Mouse (Mus musculus) kidney, postnatal 10 days (tissue): ENCODE data around the gene Phc2.
A peak's percentile ranks its signal among the peaks of the same experiment; 100 is the strongest.

Experiments used
- DNase-seq: peaks from one replicate; pipeline ENCODE4 v3.0.0; 2021; ENCODE audit warnings: mixed read lengths

Phc2 gene

DNA sequence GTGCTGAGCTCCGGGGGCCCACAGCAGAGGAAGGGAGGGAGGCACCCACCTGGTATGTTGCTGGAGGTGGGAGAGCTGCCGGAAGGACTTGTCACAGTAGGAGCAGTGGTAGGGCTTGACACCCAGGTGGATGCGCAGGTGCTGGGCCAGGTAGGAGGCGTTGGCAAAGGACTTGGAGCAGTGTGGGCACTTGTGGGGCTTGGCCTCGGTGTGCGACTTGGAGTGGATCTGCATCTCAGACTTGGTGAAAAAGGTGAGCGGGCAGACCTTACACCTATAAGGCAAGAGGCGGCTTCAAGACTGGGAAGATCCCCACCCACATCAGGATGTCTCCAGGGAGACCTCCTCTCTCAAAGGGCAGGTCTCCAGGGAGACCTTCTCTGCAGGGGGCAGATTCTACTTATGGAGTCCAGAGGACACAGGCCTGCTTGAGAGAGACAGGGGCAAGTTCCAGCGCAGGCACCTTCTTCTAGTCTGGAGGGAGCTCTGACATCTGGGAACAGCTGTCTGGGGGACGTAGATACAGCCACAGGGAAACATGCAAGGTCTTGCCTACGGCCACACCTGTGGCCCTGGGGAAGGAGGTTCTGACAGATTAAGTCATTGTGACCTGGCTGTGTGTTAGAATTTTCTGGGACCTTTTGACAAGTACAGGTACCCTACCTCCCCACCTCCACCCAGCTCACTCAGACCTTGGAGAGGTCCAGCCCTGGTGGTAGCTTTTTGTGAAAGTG, 131.6 kb downstream of the Phc2 start:
- DNase-seq: no peak

DNA sequence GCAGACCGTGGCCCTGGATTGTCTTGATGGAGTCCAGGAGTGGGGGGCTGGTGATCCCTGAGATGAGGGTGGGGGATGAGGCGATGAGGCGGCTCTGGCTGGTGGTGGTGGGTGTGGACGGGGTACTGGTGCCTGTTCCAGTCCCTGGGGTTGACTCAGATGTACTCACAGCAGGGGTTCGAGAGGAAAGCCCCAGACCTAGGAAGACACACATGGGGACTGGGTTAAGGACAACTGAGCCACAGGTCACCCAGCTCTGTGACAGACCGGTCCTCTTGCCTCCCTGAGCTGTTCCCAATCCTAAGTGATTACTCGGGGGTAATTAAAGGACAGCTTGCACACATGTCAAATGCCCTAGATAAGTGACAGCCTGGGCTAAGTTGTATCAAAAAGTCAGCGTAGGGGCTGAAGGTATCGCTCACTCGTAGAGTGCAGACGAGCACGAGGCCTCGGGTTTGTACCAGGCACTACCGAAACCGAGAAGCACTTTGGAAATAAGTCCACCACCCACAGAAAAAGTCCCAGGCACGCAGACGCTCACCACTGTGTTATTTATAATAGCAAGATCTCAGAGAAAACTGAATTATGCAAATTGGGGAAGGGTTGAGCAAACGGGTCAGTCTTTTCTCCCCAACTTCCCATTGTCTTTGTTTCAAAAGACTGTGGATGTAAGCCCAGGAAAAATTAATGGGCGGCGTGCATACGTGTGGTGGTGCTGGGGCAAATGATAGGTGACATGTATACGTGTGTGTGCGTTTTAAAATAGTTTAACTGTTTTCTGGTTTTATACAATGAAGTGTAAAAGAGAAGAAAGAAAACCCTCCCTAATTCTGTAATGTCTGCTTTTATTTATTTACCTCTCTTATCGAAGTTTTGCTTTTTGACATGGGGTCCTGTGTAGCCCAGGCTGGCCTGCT, 132.8 kb downstream of the Phc2 start:
- DNase-seq: no peak

DNA sequence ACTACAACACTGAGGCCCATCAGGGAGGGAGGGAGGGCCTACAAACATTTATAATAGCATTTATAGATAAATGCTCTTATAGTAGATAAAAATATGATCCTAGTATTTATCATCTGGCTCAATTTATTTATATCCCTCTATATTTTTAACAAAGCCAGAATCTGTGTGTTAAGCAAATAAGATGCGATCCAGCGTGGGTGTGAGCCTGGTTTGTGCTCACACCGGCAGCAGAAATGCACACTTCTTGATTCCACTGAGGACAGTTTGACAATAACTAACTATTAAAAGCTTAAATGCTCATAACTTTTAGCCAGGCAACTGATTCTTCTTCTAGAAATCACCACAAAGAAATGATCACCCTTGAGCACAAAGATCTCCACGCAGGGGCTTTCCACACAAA, 133.6 kb downstream of the Phc2 start:
- no peak for DNase-seq

DNA sequence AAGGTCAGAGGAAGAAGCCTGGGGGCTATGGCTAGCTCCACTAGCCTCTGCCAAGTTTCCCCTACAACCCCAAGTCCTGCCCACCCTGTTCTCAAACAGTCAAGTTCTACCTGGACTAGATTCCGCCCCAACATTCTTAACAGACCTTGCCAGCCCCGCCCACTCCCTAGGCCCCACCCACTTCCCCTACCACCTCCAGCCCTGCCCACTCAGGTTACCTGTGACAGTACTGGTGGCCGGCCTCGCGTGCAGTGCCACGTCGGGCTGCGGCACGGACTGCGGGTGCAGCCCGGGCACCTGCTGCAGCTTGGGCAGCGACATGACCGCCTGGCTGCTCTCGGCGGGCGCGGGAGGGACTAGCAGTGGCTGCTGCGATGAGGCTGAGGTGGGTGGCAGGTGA, 135.1 kb downstream of the Phc2 start:
- DNase-seq: peak; percentile 78

DNA sequence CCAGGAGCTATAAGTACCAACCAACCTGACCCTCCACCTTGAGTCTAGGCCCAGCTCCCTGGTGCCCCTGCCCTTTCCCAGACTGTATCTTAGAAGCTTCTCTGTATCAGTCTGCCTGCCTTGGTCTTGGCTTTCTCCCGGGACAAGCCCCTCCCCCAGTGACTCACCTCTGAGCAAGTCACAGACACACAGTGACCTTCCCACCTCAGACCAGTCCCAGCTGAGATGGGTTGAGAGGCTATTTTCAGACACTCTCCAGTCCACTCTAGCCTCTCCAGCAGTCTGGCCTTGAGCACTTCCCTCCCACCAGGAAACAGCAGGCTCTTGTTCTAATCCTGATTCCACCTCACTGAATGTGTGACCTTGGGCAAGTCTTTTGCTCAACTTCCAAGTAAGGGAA, 139.2 kb downstream of the Phc2 start:
- DNase-seq: no peak

DNA sequence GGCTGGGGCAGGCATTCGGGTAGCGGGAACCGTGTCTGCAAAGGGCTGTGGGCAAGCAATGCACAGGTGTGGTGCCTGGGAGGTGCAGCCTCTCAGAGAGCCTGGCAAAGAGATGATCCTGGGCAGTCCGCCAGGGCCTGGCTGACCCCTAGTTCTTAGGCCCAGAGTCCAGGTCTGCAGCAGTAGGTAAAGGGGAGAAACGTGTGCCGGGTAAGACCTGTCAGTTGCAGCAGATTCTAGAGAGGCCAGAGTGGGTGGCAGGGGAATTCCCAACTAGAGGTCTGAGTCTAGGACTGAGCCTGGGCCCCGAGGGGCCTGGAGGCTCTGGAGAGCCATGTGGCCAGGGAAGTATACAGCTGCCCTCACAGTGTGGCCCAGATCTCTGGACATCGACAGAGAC, 139.7 kb downstream of the Phc2 start:
- DNase-seq: peak; percentile 87

DNA sequence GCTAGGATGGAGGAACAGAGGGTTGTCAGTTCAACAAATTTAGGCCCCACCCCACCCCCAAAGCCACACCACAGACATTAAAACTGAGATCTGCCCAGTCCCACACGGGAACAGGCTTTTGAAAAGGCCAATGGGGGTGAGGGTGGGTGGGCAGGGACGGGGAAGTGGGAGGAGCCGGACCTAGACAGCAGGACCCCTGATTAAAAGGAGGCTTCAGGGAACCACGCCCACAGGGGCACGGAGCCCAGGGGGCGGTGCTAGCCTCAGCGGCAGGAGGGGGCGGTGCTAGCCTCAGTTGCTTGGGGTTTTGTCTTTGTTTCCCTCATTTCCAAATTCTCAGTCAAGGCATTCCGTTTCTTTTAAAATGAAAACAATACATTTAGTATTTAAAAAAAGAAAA, 141.1 kb downstream of the Phc2 start:
- peak; percentile 76 for DNase-seq

DNA sequence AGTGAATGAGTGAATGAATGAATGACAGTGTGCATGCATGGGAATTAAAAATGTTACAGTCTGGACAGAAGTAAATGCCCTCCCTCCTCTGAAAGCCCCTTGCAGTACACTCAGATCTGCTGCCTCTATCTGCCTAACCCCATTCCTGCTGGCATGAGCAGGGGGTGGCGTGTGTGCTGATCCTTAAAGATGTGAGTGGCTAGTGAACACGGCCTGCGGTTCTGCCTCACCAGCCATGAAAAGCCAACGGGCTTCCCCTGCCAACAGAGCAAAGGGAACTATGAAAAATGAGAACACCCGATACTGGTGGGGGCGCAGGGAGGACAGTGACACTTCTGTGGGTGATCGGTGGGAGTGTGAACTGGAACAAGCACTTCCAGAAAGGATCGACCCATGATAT, 142.3 kb downstream of the Phc2 start:
- DNase-seq: no peak

DNA sequence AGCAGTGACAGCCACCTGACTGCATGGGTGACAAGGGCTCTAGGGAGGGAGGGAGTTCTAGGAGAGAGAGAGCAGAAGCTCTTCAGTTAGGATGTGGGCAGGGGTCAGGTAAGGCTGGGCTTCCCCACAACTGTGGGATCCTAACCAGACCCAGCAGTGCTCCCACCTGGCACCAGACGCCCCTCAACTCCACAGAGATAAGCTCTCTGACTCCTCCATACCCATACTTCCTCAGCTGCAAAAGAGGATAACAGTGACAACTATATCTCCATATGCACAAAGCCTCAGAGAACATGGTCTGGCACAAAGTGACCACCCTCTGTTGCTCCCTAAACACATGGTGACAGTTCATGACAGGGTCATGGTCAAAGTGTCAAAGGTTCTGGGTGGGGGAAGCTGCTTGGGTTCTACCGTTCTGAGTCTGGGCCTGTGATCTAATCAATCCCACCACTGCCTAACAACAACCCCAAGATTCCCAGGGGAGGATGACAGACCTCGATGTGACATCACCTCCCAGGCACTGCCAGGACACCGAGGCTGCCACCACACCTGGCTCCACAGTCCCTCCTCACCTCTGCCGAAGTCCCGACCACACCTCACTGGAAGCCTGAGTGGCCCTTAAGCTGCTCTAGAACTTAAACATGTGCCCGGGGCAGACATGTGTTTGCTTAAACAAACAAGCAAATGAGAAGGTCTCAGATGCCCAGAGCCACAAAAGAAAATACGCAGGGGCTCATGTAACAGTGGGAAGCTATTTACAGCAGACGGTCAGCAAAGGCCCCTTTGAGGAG, 147.4 kb downstream of the Phc2 start:
- DNase-seq: no peak
